Mouse (Mus musculus) forebrain, embryonic 12.5 days (tissue): ENCODE measurements around the gene 1110032A03Rik. TPM values are rescaled to one million over a fixed set of nuclear protein-coding genes. Genes with fewer than 3 reads are reported as not detected.

Experiments
- ATAC-seq: fragments of 200-750 bp; cut with Nextera tagmentation; 2 replicates; pipeline ENCODE4 v1.8.0; 2017; ENCODE audit warnings: moderate TSS enrichment; ENCODE audit not compliant: low FRiP score
- H3K27ac ChIP-seq: fragments of 300-500 bp; sonication (generic); 2 replicates; pipeline ENCODE4 v1.5.1; 2016; ENCODE audit warnings: mild to moderate bottlenecking
- H3K27me3 ChIP-seq: fragments of 300-500 bp; sonication (generic); 2 replicates; pipeline ENCODE4 v1.6.1; 2016; ENCODE audit warnings: mild to moderate bottlenecking
- H3K36me3 ChIP-seq: fragments of 300-500 bp; sonication (generic); replicated peaks from 2 replicates; pipeline ENCODE4 v1.6.1; 2016; ENCODE audit warnings: mild to moderate bottlenecking
- H3K4me1 ChIP-seq: fragments of 300-500 bp; sonication (generic); 2 replicates; pipeline ENCODE4 v1.6.1; 2016
- H3K4me2 ChIP-seq: fragments of 300-500 bp; sonication (generic); 2 replicates; pipeline ENCODE4 v1.6.1; 2016; ENCODE audit warnings: mild to moderate bottlenecking, moderate library complexity
- H3K4me3 ChIP-seq: fragments of 300-500 bp; sonication (generic); replicated peaks from 2 replicates; pipeline ENCODE4 v1.5.1; 2016; ENCODE audit warnings: mild to moderate bottlenecking
- H3K9ac ChIP-seq: fragments of 300-500 bp; sonication (generic); 2 replicates; pipeline ENCODE4 v1.6.1; 2016; ENCODE audit warnings: mild to moderate bottlenecking
- H3K9me3 ChIP-seq: fragments of 300-500 bp; sonication (generic); 2 replicates; pipeline ENCODE4 v1.6.1; 2016
- WGBS: fragments of 180-500 bp; shearing (Covaris S2); methylation state at CpG from one replicate; pipeline ENCODE4 v1.1.7; 2016; 5-methylcytosine and 5-hydroxymethylcytosine counted together
- polyA plus RNA-seq: library from polyadenylated mRNA; unstranded; fragments of >200 nt; fragmentation: Nextera tagmentation; extraction: Ambion mirVana; gene quantifications from 2 replicates; pipeline ENCODE4 v1.2.1, GENCODE M21; 2016

The 1110032A03Rik gene
- polyA plus RNA-seq, result 35.6 and 38.0 TPM in 2 replicates

GRCm38 (mm10) chr9:50774991-50775612 lies at the start of gene 1110032A03Rik, which contains the start of gene Alg9:
1110032A03Rik (minus strand) TSS chr9:50775520.
Alg9 (plus strand) TSS chr9:50775019.
- H3K27me3 ChIP-seq, result no peaks in the 10 kb centered on the region
- H3K9me3 ChIP-seq, result no peaks in the 10 kb centered on the region
- peak within 1 kb of the TSS; percentile 87 for H3K27ac ChIP-seq
- peak within 1 kb of the TSS; percentile 94 for H3K4me3 ChIP-seq
- H3K4me2 ChIP-seq, result peak within 1 kb of the TSS; percentile 87
- ATAC-seq, result peak; percentile 87
- H3K36me3 ChIP-seq, result peaks cover 18% of the 10 kb centered on the region
- WGBS, result under 1% methylated on average over 42 of the region's 51 CpGs
- peaks cover 20% of the 10 kb centered on the region for H3K4me1 ChIP-seq
- peak within 1 kb of the TSS; percentile 91 for H3K9ac ChIP-seq

GRCm38 (mm10) chr9:50823779-50824453 lies 48.6 kb upstream of the 1110032A03Rik start:
- no peak for ATAC-seq
- Histone ChIP-seq H3K27me3 (no peaks in the 10 kb centered on the region), H3K27ac (no peak overlapping the region), H3K9me3 (no peaks in the 10 kb centered on the region), H3K4me2 (no peak overlapping the region), H3K9ac (no peak overlapping the region), H3K4me3 (no peak overlapping the region), H3K36me3 (peaks cover 37% of the 10 kb centered on the region), H3K4me1 (no peaks in the 10 kb centered on the region)
- 89% methylated on average over 11 of the region's 11 CpGs for WGBS

- Histone ChIP-seq H3K27me3 (no peaks in the 10 kb centered on the region), H3K9ac (no peak overlapping the region), H3K4me2 (no peak overlapping the region), H3K9me3 (no peaks in the 10 kb centered on the region), H3K4me3 (no peak overlapping the region), H3K27ac (no peak overlapping the region), H3K36me3 (peaks cover 33% of the 10 kb centered on the region), H3K4me1 (no peaks in the 10 kb centered on the region)
- no peak for ATAC-seq
- WGBS, result 93% methylated on average over 5 of the region's 5 CpGs
Measured at GRCm38 (mm10) chr9:50822216-50822615, 46.9 kb upstream of the 1110032A03Rik start.

DNA sequence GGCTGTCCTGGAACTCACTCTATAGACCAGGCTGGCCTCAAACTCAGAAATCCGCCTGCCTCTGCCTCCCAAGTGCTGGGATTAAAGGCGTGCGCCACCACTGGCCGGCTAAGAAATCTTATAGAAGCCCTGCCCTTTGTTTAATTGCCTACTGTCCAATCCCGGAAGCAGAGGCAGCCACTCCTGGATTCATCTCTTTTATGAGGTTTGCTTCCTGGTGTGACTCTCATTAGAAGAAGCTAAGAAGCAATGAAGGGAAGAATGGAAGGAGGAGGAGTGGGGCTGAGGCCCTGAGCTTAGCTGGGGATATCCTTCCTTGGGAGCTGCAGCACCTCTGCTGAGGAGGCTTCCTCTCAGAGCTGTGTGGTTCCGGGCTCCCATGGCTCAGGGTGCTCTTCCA lies 46.3 kb upstream of the 1110032A03Rik start:
- no peaks in the 10 kb centered on the region for H3K4me1 ChIP-seq
- WGBS, result 89% methylated on average over 6 of the region's 6 CpGs
- H3K4me3 ChIP-seq, result no peak overlapping the region
- H3K27ac ChIP-seq, result no peak overlapping the region
- H3K27me3 ChIP-seq, result no peaks in the 10 kb centered on the region
- ATAC-seq, result no peak
- H3K9ac ChIP-seq, result no peak overlapping the region
- H3K36me3 ChIP-seq, result peaks cover 34% of the 10 kb centered on the region
- no peaks in the 10 kb centered on the region for H3K9me3 ChIP-seq
- no peak overlapping the region for H3K4me2 ChIP-seq

DNA sequence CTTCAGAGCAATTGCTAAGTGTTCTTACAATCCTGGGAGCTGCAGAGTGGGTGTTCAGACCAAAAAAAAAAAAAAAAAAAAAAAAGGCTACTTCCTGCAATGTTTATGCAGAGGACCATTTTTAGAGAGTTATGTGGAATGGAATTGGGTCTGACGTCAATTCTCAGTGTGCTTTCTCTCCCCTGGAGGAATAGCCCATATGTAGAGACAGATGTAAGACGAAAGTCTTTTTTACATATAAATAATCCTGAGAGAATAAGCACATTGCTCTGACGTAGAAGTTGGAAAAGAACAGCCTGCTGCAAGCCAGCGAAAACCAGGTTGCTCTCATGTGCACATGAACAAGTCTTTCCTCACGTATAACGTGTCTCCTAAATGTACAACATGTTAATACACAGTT lies 44.4 kb upstream of the 1110032A03Rik start:
- no peak overlapping the region for H3K9ac ChIP-seq
- WGBS, result 89% methylated on average over 6 of the region's 6 CpGs
- H3K4me1 ChIP-seq, result no peaks in the 10 kb centered on the region
- no peak for ATAC-seq
- no peak overlapping the region for H3K4me2 ChIP-seq
- H3K9me3 ChIP-seq, result no peaks in the 10 kb centered on the region
- no peak overlapping the region for H3K27ac ChIP-seq
- no peak overlapping the region for H3K4me3 ChIP-seq
- peaks cover 39% of the 10 kb centered on the region for H3K36me3 ChIP-seq
- H3K27me3 ChIP-seq, result no peaks in the 10 kb centered on the region

- no peak for ATAC-seq
- WGBS, result 95% methylated on average over 6 of the region's 6 CpGs
- no peak overlapping the region for H3K9ac ChIP-seq
- H3K9me3 ChIP-seq, result no peaks in the 10 kb centered on the region
- no peak overlapping the region for H3K4me3 ChIP-seq
- H3K36me3 ChIP-seq, result peaks cover 37% of the 10 kb centered on the region
- no peak overlapping the region for H3K4me2 ChIP-seq
- no peak overlapping the region for H3K27ac ChIP-seq
- H3K27me3 ChIP-seq, result no peaks in the 10 kb centered on the region
- no peaks in the 10 kb centered on the region for H3K4me1 ChIP-seq
Measured at GRCm38 (mm10) chr9:50818050-50818449, 42.7 kb upstream of the 1110032A03Rik start.

DNA sequence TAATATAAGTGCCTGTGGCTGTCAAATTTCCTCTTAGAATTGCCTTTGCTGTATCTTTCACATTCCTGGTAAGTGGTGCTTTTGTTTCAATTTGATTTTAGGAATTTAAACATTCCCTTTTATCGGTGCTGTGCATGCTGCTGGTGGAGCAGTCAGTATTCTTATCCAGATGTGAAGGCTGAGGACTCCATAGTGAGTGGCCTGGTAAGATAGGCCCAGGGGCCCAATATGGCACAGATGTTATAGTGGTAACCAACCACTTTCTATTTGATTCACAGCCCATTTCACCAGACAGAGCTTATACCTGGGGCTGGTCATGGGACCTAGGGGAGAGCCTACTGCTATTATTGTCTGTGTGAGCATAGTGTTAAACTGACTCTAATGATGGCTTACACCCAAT lies 41.2 kb upstream of the 1110032A03Rik start:
- no peak overlapping the region for H3K4me2 ChIP-seq
- H3K9me3 ChIP-seq, result no peaks in the 10 kb centered on the region
- ATAC-seq, result no peak
- H3K36me3 ChIP-seq, result peaks cover 32% of the 10 kb centered on the region
- H3K9ac ChIP-seq, result no peak overlapping the region
- 94% methylated on average over 1 of the region's 1 CpGs for WGBS
- no peak overlapping the region for H3K27ac ChIP-seq
- H3K4me1 ChIP-seq, result no peaks in the 10 kb centered on the region
- H3K4me3 ChIP-seq, result no peak overlapping the region
- no peaks in the 10 kb centered on the region for H3K27me3 ChIP-seq

- Histone ChIP-seq H3K36me3 (peaks cover 37% of the 10 kb centered on the region), H3K4me2 (no peak overlapping the region)
Measured at GRCm38 (mm10) chr9:50815666-50816065, 40.3 kb upstream of the 1110032A03Rik start.

DNA sequence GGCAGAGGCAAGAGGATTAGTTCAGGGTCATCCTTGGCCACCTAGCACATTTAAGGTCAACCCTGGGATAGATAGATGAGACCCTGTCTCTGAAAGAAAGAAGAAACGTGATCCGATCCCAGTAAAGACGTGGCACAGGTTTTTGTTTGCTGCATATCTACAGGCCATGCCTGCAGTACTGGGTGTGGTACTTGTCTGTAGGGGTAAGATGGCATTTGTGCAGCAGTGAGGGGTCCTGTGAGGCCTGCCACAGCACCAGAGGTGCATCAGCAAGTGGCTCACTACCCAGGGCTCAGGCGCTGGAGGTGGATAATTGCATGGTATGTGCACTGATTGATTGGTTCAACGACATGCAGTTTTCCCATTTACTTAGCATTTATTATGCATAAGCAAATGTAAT lies 38.5 kb upstream of the 1110032A03Rik start:
- 95% methylated on average over 5 of the region's 5 CpGs for WGBS
- peaks cover 43% of the 10 kb centered on the region for H3K36me3 ChIP-seq

More at GRCm38 (mm10) chr9:50815666-50816065, 40.3 kb upstream of the 1110032A03Rik start:
- Histone ChIP-seq H3K9me3 (no peaks in the 10 kb centered on the region), H3K27me3 (no peaks in the 10 kb centered on the region), H3K4me3 (no peak overlapping the region), H3K9ac (no peak overlapping the region), H3K27ac (no peak overlapping the region), H3K4me1 (no peaks in the 10 kb centered on the region)
- no peak for ATAC-seq
- WGBS, result 97% methylated on average over 4 of the region's 4 CpGs

DNA sequence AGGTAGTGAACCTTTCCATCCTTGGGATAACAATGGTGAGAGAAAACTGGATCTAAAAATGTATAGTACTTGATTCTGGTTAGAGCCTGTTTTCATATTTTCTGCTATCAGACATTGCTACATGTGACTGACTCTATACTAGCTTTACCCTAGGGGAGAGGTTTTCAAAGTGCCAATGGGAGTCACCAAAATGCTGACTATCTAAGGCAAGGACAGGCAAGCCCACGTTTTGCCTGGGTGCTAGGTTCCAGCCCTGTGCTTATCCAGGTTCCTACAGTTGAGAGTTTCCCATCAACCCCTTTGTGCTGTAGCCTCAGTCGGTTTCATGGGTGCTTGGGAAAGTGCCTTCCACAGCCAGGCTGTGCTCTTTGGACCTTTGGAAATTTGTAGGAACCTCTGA lies 36.4 kb upstream of the 1110032A03Rik start:
- Histone ChIP-seq H3K9ac (no peak overlapping the region), H3K4me3 (no peak overlapping the region), H3K36me3 (peaks cover 58% of the 10 kb centered on the region), H3K27me3 (no peaks in the 10 kb centered on the region), H3K4me1 (no peaks in the 10 kb centered on the region), H3K4me2 (no peak overlapping the region), H3K27ac (no peak overlapping the region), H3K9me3 (no peaks in the 10 kb centered on the region)
- no peak for ATAC-seq
- 84% methylated on average over 2 of the region's 2 CpGs for WGBS

More for the DNA sequence above, 38.5 kb upstream of the 1110032A03Rik start:
- H3K27ac ChIP-seq, result no peak overlapping the region
- no peak overlapping the region for H3K4me2 ChIP-seq
- H3K9ac ChIP-seq, result no peak overlapping the region
- H3K4me3 ChIP-seq, result no peak overlapping the region
- ATAC-seq, result no peak
- no peaks in the 10 kb centered on the region for H3K9me3 ChIP-seq
- no peaks in the 10 kb centered on the region for H3K27me3 ChIP-seq
- H3K4me1 ChIP-seq, result no peaks in the 10 kb centered on the region

GRCm38 (mm10) chr9:50811187-50811586 lies 35.9 kb upstream of the 1110032A03Rik start:
- no peak overlapping the region for H3K27ac ChIP-seq
- H3K27me3 ChIP-seq, result no peaks in the 10 kb centered on the region
- peaks cover 53% of the 10 kb centered on the region for H3K36me3 ChIP-seq
- H3K9me3 ChIP-seq, result no peaks in the 10 kb centered on the region
- H3K4me3 ChIP-seq, result no peak overlapping the region
- H3K9ac ChIP-seq, result no peak overlapping the region
- H3K4me1 ChIP-seq, result no peaks in the 10 kb centered on the region
- ATAC-seq, result no peak
- no peak overlapping the region for H3K4me2 ChIP-seq
- 93% methylated on average over 7 of the region's 7 CpGs for WGBS

DNA sequence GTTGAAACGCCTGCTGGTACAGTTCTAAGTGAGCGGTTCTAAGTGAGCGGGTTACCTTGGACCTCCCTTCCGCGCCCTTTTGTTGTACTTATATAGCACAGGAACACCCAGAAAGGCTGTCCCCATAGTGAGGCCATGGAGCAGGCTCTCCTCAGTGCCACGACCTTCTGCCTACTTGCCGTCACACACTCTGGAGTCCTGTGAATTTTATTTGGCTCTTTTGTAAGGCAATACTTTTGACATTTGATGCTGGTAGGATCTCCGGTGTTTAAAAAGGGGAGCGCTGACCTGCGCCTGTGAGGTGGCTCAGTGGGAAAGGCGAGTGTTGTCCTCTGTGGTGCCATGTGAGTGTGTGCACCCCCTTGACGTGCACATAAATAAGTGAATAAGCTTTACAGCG lies 33.8 kb upstream of the 1110032A03Rik start:
- H3K9ac ChIP-seq, result no peak overlapping the region
- no peaks in the 10 kb centered on the region for H3K9me3 ChIP-seq
- H3K27me3 ChIP-seq, result no peaks in the 10 kb centered on the region
- H3K4me1 ChIP-seq, result no peaks in the 10 kb centered on the region
- 94% methylated on average over 13 of the region's 13 CpGs for WGBS
- H3K4me2 ChIP-seq, result no peak overlapping the region
- H3K27ac ChIP-seq, result no peak overlapping the region
- ATAC-seq, result no peak
- H3K4me3 ChIP-seq, result no peak overlapping the region
- H3K36me3 ChIP-seq, result peaks cover 68% of the 10 kb centered on the region

DNA sequence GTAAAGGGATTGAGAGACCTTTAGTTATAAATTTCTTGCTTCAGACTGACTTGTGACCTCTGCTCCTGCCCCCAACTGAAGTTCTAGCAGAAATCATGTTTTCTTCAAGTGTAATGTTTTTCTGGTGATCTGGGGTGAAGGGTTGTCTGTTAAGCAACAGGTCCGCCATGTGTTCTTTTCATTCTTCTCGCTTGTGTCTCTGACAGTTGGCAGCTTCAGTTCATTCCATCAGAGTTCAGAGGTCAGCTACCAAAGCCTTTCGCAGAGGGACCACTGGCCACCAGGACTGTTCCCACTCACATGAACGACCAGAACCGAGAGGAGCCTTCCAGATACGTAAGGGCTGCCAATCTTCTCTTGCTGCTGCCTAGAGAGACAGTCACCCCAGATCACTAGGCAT lies 33.2 kb upstream of the 1110032A03Rik start:
- H3K9ac ChIP-seq, result no peak overlapping the region
- no peaks in the 10 kb centered on the region for H3K4me1 ChIP-seq
- no peak overlapping the region for H3K4me2 ChIP-seq
- no peaks in the 10 kb centered on the region for H3K9me3 ChIP-seq
- H3K36me3 ChIP-seq, result peaks cover 70% of the 10 kb centered on the region
- H3K27ac ChIP-seq, result no peak overlapping the region
- ATAC-seq, result no peak
- no peak overlapping the region for H3K4me3 ChIP-seq
- no peaks in the 10 kb centered on the region for H3K27me3 ChIP-seq
- WGBS, result 88% methylated on average over 6 of the region's 6 CpGs
